Mouse (Mus musculus) thymus, adult 2 months (tissue): Measurements from ENCODE around the gene Hist1h2bc.

Source experiments
- CTCF ChIP-seq: fragments of 200-500 bp; IDR thresholded peaks from 2 replicates; pipeline ENCODE4 v1.5.1; 2012; ENCODE audit warnings: mild to moderate bottlenecking, control low read depth, low read length, moderate library complexity, borderline replicate concordance; ENCODE audit not compliant: control insufficient read depth, poor library complexity, insufficient read depth; ENCODE audit errors: extremely low read depth
- POLR2A ChIP-seq: fragments of 200-500 bp; IDR thresholded peaks from 2 replicates; pipeline ENCODE4 v1.6.1; 2012; ENCODE audit warnings: mild to moderate bottlenecking, low read length, control low read depth, moderate library complexity; ENCODE audit not compliant: control insufficient read depth, poor library complexity, insufficient read depth; ENCODE audit errors: extremely low read depth

DNA sequence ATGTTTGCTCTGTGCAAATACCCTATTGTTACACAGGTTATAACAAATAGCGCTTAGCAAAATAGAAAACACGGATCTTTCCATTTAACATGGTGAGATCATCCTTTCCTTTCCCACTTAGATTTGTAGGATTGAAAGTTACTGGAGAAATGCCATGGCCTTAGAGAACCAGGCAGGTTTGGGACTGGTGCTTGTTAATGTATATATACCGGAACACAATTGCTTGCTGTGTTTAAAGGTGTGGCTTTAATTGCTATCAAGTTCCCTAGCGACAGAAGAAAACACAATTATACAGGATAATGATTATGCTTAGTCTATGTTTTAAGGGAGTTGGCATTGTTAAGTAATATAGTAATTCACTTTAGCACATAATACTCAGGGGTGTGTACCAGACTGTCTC lies 3.2 kb downstream of the Hist1h2bc start:
- TF ChIP-seq CTCF (no peak), POLR2A (no peak)
